Mouse (Mus musculus): Measurements from ENCODE around the gene Sel1l3.

The Sel1l3 gene

GRCm38 (mm10) chr5:53212782-53213710, 681 bp downstream of the Sel1l3 start:
- no peak for DNase-seq (ENCODE audit: low read depth, low spot score)

- DNase-seq (ENCODE audit: low read depth, low spot score) = no peak
Observed at GRCm38 (mm10) chr5:53212087-53212781, 1.5 kb downstream of the Sel1l3 start.

- no peak for DNase-seq (ENCODE audit: low read depth, low spot score)
Observed at GRCm38 (mm10) chr5:53211241-53211640, 2.5 kb downstream of the Sel1l3 start.

GRCm38 (mm10) chr5:53210481-53210880, 3.2 kb downstream of the Sel1l3 start:
- DNase-seq (ENCODE audit: low read depth, low spot score) = no peak

- DNase-seq (ENCODE audit: low read depth, low spot score) = peak; percentile 42
Observed at GRCm38 (mm10) chr5:53209773-53210172, 4.0 kb downstream of the Sel1l3 start.

GRCm38 (mm10) chr5:53208731-53209130, 5.0 kb downstream of the Sel1l3 start:
- no peak for DNase-seq (ENCODE audit: low read depth, low spot score)

- DNase-seq (ENCODE audit: low read depth, low spot score) = no peak
Observed at GRCm38 (mm10) chr5:53206575-53206974, 7.2 kb downstream of the Sel1l3 start.

- DNase-seq (ENCODE audit: low read depth, low spot score) = peak; percentile 87
Observed at GRCm38 (mm10) chr5:53202748-53203147, 11.0 kb downstream of the Sel1l3 start.

- peak; percentile 60 for DNase-seq (ENCODE audit: low read depth, low spot score)
Observed at GRCm38 (mm10) chr5:53200825-53201224, 12.9 kb downstream of the Sel1l3 start.

- DNase-seq (ENCODE audit: low read depth, low spot score) = no peak
Observed at GRCm38 (mm10) chr5:53198408-53198807, 15.3 kb downstream of the Sel1l3 start.

- DNase-seq (ENCODE audit: low read depth, low spot score) = peak; percentile 63
Observed at GRCm38 (mm10) chr5:53196387-53197088, 17.2 kb downstream of the Sel1l3 start.

- DNase-seq (ENCODE audit: low read depth, low spot score) = no peak
Observed at GRCm38 (mm10) chr5:53194841-53195240, 18.9 kb downstream of the Sel1l3 start.

GRCm38 (mm10) chr5:53194421-53194820, 19.3 kb downstream of the Sel1l3 start:
- DNase-seq (ENCODE audit: low read depth, low spot score) = no peak

- DNase-seq (ENCODE audit: low read depth, low spot score) = no peak
Observed at GRCm38 (mm10) chr5:53193092-53194030, 20.4 kb downstream of the Sel1l3 start.

- DNase-seq (ENCODE audit: low read depth, low spot score) = no peak
Observed at GRCm38 (mm10) chr5:53188608-53189007, 25.1 kb downstream of the Sel1l3 start.

- DNase-seq (ENCODE audit: low read depth, low spot score) = no peak
Observed at GRCm38 (mm10) chr5:53187245-53187644, 26.5 kb downstream of the Sel1l3 start.

- no peak for DNase-seq (ENCODE audit: low read depth, low spot score)
Observed at GRCm38 (mm10) chr5:53185803-53186202, 27.9 kb downstream of the Sel1l3 start.

- no peak for DNase-seq (ENCODE audit: low read depth, low spot score)
Observed at GRCm38 (mm10) chr5:53179965-53180364, 33.8 kb downstream of the Sel1l3 start.

GRCm38 (mm10) chr5:53176703-53177102, 37.0 kb downstream of the Sel1l3 start:
- no peak for DNase-seq (ENCODE audit: low read depth, low spot score)

- peak; percentile 82 for DNase-seq (ENCODE audit: low read depth, low spot score)
Observed at GRCm38 (mm10) chr5:53176075-53176474, 37.7 kb downstream of the Sel1l3 start.

- DNase-seq (ENCODE audit: low read depth, low spot score) = no peak
Observed at GRCm38 (mm10) chr5:53175195-53175594, 38.5 kb downstream of the Sel1l3 start.

All from skeletal muscle tissue, adult 2 months (tissue).